Mouse (Mus musculus) neural tube, embryonic 10.5 days (tissue): Measurements from ENCODE around the gene Ppp4c.

Source experiments
- DNase-seq: peaks from one replicate; pipeline ENCODE4 v3.0.0-alpha.2; 2017; ENCODE audit warnings: low spot score; ENCODE audit errors: extremely low spot score

Ppp4c gene

DNA sequence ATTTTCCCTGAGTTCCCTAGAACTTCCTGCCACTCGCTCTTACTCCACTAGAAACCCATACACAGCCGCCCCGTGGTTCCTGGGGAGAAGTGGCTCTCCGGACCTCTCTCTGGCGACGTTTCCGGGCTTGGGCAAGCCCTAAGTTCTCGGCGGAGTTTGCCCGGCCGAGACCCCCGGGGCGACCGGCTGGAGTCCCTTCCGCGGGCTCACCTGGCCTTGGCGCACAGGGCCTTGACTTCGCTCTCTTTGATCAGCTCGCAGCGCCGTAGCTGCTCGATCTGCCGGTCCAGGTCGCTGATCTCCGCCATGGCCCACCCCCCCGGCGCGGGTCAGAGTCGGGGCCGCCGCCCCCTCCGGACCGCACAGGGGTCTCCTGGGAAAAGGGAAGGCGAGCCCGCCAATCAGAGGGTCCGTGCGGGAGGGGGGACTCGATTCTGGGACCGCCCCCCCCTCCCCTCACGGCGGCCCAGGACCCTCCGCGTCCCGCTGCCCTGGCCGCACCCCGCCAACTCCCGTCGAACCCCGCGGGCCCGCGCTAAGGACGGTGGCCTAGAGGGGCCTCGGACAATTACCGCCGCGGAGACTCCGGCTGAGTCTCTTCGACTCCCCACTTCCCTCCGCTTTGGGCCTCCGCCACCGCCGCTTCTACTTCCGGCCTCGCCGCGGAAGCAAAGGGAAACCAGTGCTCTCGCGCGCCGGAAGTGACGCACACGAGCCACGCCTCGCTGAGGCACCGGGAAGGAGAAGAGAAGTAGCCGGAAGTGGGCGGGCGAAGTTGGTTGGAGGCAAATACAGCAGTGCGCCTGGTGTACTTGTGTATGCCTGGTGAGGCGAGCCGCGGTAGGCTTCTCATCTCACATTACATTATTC lies at the start of gene Ppp4c:
Gene Ppp4c (minus strand): TSS at position 646 of the 870 bp plus-strand sequence.
- DNase-seq: peak; percentile 99

DNA sequence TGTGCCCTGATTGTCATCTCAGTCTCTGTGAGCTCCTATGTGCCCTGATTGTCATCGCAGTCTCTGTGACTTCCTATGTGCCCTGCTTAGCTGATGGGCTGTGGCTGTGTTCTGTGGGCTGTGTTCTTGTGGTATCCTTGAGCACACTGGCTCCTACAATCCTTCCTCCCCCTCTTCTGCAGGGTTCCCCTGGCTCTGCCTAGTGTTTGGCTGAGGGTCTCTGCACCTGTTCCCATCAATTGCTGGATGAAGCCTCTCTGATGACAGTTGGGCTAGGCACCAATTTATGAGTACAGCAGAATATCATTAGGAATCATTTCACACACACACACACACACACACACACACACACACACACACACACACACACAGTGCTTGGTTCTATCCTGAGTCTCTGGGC lies 41.0 kb upstream of the Ppp4c start:
- no peak for DNase-seq

DNA sequence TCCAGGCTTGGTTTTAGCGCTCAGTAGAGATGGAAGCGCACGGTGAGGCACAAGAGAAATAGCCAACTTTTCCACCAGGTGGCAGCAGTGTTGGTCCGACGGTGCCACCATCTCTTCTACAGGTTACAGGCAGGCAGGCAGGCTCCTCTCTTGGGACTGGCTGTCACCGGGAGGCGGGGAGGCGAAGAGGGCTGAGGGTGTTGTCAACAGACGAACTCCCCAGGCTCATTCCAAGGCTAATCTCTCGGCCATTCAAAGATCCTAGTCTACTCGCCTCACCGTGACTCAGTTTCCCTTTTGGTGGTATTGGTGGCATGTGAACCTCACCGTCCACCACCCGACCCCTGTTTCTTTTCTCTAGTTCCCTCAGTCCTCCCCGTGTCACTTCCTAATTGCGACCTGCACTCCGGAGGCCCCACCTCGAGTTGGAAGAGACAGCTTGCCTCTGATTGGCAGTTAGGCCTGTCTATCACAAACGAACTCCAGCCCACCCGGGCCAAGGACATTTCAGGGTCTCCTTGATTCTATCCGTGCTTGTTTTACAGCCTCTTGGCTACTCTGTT lies 39.8 kb upstream of the Ppp4c start:
- DNase-seq: peak; percentile 77

DNA sequence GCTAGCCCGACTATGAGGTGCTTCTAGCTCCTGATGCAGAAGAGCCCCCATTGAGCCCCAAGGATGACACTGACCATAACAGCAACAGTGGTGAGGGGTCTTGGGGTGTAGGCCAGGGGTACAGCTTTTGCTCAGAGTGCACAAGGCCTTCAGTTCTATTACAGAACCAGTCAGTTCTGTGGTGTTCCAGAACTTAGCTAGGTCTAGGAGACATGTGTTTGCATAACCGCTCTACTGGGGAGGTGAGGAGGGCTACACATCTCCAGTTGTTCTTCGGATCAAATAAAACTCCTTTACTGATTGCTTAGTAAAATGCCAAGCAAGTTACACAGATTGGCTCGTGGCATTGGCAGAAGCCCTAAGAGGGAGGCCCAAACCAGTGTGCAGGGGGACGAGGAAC lies 39.2 kb upstream of the Ppp4c start, which contains the start of gene 4930451I11Rik:
Gene 4930451I11Rik (minus strand): TSS at position 101 of the 400 bp plus-strand sequence.
- no peak for DNase-seq

DNA sequence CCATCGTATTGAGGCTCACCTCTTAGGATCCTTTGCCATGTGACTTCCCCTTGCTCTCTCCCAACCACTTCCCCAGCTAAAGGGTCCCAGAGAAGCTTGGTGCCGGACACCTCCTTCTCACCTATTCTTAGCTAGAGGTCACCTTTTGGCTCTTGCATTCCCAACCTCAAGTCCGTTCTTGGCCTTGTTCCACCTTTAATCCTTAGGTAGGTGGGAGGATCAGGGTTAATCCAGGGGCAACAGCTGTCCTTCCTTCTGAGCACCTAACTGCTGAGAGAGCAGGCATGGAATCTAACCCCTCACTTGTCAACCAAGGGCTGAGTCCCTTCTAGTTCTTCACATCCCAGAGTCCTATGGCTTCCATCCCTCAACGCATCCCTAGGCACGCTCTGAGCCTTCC lies 33.7 kb upstream of the Ppp4c start:
- no peak for DNase-seq

DNA sequence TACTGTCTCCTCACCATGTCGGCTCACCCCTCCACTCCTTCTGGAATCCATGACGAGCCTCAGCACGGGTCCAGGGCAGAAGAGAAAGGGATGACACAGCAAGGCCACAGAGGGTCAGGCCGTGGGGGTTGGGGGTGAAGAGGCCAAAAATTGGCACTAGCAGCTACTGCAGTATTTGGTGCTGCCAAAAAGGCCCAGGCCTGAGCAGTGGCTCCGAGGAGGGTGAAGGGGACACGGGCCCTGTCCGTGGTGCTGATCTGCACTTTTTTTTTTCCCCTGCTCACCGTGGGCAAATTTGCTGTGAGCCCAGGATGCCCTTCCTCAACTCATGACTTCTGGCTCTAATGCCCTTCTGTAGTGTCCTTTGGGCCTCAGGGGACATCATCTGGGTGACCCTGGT lies 33.1 kb upstream of the Ppp4c start:
- DNase-seq: peak; percentile 51

DNA sequence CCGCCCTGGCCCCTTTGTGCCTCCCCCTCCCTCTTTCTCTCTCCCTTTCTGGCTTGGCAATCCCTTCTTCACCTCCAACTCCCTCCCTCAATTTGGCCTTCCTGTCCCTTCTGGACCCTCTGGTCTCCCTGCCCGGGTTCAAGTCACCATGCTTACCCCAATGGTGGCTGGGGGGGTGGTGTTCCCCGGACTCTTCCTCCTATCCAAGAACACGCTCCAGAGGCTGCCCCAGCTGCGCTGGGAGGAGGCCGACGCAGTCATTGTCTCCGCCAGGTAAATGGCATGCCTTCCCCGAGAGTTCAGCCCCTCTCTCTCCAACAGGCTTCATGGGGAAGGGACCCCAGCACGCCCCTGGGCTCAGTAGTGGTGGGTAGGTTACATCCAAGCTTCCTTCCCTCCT lies 31.6 kb upstream of the Ppp4c start:
- DNase-seq: no peak

DNA sequence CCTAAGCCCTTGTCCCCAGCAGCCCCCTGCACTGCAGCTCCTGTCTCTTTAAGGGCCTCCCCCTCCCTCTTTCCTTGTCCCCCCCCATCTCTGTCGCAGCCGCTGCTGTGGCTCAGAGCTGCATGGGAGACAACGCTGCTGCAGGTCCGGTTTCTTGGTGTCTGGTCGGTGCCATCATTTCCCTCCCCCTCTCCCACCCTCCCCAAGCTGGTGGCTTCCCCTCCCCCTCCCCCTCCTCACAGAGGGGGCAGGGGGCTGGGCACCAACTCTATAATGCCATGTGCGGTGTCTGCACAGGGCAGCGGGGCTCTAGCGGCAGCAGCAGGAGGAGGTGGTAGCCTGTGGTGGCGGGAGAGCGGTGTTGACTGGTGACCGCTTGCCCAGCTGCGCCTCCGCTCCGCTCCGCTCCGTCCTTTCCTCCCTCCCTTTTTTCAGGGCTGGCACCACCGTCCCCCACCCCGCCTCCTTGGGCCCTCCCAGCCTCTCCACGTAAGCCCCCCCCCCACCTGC lies 31.0 kb upstream of the Ppp4c start:
- DNase-seq: peak; percentile 57

DNA sequence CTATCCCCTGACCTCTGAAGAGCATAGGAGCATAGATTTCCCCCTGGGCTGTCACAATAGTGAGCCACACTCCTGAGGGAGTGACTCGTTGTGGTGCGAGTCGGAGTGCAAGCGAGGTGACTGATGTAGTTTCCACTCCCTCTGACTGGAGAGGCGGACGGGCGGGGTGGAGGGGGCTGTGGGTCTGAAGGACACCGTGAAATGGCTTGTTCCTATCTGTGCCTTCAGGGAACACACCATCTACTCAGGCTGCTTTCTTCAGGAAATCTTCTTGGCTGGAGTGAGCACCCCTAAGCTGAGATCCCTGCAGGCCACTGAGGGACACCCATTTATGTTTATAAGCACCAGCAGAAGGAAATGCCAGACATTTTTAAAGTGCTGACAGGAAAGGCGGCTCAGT lies 30.4 kb upstream of the Ppp4c start:
- no peak for DNase-seq

DNA sequence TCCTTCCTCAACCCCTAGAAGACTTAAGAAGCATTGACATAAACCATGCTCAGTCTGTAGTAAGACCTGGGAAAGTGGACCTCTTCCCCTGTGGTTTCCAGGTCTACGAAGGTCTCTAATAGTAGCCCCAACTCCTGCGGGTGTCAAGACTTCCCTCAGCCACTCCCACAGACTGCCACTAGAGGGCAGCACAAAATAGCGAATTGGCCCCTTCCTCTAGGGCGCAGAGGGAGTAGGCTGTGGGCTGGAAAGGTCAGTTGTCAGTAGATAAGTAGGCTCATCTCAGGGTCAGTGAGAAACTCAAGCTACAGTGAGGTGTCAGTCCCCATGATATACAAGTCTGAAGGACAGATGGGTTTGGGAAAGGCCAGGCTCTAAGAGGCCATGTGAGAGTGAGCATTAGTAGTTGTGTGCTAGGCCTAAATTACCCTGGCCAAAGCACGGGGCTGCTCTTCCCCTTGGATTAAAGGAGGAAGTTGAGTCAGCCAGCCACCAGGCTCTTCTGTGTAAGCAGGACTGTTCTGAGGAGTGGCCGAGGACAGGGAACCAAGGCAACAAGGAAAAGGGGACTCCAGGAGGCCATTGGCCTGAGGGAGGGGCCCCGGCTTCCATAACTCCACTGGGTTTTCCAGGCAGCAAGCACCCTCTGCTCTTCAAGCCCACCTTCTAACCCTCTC lies 29.7 kb upstream of the Ppp4c start:
- peak; percentile 88 for DNase-seq

DNA sequence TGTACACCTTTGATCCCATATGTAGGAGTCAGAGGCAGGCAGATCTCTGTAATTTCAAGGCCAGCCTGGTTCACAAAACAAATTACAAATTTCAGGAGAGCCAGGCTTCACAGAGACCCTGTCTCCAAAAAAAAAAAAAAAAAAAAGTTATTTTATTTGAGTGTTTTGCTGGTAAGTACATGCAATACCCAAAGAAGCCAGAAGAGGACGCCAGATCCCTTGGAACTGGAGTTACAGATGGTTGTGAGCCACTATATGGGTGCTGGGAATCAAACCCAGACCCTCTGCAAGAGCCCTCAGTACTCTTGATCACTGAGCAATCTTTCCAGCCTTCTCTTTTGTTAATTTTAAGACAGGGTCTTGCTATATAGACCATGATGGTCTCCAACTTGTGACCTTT lies 26.5 kb upstream of the Ppp4c start:
- no peak for DNase-seq

DNA sequence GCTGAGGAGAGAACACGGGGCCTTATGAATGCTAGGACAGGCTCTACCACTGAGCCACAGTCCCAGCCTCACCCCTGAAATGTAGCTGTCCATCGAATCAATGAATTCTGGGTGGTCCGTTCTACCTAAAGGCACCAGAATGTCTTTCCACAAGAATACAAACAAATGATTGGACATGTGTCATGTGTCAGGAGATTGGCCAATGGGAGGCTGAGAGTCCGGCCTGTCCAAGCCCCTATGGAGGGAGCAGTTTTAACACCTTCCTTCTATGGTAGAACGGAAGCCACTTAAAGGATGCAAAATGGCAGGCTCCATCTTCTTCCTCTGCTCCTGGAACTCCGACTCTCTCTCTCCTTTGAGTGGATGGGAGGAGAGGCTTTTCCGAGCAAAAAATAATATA lies 25.3 kb upstream of the Ppp4c start:
- DNase-seq: no peak

DNA sequence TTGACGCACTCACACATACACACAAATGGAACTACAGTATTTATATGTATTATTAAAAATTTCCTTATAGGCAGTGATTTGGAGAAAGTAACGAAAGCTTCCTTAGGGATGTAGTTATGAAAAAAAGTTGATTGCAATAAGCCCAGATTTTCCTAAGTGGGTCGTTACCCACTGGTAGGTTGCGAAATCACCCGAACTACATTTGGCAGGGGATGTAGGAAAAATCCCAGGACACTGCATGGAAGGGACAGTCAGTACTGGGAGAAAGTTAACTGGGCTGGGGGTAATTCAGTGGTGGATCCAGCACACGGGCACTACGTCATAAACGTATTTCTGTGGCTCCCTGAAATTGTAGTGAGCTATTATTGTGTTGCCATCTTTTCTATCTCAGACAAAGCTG lies 24.2 kb upstream of the Ppp4c start:
- DNase-seq: no peak

DNA sequence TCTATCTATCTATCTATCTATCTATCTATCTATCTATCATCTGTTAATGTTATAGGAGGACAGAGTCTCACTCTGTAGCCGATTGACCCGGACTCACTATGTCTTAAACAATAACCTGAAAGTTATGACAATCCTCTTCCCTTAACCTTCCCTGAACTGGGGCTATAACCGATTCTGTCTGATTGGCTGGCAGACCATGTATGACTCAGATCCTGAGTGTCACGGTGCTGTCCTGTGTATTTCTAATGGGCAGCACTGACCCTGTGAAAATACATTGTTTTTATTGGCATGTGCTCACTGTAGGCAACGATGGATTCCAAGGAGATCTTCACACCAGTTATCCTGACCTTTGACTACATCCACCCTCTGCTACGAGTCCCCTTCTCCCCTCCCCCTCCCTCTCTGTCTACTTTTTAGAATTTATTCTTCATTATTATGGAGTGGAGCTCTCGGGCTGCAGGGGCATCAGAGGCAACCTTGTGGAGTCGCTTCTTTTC lies 23.5 kb upstream of the Ppp4c start:
- DNase-seq: no peak

DNA sequence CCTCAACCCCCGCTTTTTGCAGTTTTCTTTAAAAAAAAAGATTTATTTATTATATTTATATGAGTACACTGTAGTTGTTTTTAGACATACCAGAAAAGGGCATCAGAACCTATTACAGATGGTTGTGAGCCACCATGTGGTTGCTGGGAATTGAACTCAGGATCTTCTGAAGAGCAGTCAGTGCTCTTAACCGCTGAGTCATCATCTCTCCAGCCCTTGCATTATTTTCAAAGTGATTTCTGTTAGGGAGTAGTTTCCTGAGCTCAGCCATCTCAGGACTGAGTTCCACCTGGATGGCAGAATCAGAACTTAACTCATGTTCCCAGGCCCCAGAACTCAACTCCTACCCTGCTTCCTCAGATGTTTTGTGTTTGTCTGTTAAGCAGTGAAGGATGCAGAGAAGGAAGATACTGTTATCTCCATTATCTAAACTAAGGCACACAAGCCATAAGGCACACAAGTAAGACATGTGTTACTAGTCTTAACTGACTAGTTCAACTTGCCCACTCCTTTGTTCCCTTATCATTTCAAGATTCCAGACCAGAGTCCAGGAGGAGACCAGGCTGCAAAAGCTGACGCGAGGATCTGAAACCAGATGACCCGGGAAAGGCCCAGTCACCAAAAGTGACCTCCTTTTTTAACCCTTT lies 17.6 kb upstream of the Ppp4c start:
- no peak for DNase-seq

DNA sequence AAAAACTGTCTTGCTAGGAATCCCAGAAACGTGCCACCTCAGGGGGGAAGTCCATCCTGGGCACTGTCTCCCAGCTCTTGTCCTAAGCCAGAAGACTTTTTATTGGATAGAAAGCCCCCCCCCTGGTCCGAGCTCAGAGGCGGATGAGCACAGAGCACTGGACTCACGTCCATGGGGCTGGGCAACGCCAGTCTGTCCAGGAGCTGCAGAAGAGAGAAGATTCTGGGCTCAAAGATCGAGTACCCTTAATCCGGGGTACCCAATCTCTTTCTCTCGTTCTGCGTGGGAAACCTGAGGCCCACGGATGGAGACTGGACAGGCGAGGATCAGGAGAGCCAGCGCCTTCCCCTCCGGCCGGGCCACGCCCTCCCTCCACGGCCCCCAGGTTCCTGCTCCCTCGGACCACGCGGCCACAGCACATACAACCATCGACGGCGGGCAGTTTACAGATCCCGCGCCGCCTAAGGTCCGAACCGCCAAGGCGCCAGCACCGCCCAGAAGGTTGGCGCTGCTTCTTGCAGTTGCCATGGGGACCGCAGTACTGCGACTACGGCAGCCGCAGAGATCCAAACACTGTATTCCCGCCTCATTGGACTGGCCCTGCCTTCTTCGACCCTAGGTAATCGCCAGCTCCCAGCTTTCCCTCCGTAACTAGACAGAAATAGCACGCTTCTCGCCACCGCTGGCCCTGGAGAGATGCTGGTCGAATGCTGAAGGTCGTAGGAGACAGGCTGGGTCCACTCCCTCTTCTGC lies 16.6 kb upstream of the Ppp4c start:
- DNase-seq: peak; percentile 88

DNA sequence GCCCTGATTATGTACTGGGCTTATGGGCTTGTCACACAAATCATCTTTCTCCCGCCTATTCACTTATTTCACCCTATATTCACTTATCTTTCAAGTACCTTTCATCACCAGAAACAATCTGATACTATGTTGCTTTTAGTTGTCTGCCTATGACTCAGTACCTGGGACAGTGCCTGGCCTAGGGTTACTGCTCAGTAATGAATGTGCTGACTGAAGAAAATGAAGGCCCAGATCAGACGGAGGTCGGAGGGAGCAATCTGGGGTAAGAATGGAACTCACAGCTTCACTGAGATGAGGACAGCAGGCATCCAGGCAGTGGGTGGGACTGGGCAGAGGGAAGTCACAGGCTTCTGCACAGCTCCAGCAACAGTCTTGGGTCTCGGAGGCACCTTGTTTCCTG lies 15.1 kb upstream of the Ppp4c start:
- no peak for DNase-seq

DNA sequence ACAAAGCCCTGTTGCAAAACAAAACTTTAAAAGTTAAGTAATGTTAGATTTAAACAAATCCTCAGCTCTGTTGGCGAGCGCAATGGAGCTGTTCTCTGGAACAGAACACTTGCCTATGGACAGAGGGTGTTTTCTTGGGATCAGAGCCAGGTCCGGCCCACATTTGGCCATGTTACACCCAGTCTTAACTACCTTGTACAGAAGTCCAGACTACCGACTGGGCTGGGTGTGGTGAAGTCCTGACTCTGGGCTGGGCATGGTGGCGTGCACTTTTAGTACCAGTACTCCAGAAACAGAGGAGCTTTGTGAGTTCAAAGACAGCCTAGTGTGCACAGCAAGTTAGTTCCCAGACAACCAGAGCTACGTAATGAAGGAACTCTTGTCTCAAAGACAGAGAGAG lies 14.7 kb upstream of the Ppp4c start:
- DNase-seq: no peak

DNA sequence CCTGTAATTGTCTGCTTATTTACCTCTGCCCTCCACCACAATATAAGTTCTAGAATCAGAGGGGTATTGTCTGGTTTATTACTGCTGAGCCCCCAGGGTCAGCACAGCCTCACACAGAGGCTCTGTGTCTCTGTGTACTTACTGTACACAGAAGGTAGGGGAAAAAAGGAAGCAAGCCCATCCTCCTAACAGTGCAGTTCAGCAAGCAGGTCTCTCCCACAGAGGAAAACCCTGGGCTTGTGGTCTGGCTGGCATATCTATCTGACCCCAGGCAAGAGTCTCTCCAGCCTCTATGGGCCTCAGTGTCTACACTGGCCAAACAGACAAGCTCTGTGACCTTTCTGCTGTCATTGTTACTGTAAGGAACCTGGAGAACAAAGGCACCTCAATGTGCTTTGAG lies 11.5 kb upstream of the Ppp4c start:
- no peak for DNase-seq

DNA sequence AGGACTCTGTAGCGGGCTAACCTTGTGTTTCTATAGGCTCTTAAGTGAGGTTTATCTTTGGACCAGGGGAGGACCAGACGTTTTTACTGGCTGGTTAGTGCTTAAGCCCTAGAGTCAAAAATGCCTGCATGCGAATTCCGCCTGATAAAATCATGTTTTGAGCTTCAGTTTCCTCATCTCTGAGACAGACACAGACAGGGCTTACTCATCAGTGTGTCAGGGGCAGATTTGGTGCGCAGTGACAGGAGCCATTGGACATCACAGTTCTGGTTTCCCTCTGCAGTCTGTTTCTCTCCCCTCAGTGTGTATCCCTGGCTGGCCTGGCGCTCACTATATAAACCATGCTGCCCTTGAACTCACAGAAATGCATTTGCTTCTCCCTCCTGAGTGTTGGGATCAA lies 10.9 kb upstream of the Ppp4c start:
- no peak for DNase-seq
